1 mouse cellular context compared by ENCODE assay signal in the genomic region with DNA sequence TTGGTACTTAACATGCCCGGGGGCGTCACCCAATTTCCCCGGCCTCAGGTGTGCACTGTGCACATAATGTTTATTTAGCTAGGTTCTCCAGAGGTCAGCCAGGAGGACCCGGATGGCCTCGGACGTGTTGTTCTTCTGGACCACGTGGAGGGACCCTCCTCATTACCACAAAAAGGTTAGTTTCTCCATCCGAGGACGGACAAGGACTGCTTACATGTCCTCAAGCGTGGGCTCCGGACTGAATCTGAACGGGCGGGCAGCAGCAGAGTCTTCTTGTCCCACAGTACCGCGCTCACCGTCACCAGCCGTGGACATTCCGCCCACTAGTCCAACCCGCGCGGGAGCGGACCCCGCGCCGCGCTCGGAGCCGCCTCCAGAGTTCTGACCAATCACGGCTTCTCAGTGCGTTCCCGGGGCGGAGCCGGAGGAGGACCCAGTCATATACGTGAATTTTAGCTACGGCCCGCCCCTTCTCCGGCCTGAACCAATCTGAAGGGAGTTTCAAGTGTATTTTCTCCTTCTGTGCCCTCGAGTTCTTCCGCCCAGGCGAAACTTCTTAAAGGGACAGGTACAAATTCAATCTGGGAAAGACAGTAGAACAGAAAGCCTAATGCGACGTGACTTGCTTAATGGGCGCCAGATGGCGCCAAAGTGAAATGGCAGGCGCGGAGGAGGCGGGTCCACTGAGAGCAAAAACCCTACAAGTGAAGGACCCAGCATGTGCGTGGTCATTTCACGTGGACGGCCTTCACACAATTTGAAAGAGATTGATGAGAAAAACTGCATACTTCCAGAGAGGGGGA.
TF ChIP-seq lines count a peak whose summit lies in the region.

Gene Dctpp1 (minus strand): TSS at position 401 of the 803 bp plus-strand sequence.

TF ChIP-seq in myocyte, 11 proteins besides CTCF, POLR2A, EP300 and RAD21 (continued from another document):
- TF ChIP-seq TCF12 (IDR thresholded peaks at IDR 0.05; ENCODE audit: insufficient read depth, poor library complexity, severe bottlenecking) (no peak), CEBPB (IDR thresholded peaks at IDR 0.05; ENCODE audit: insufficient read depth, poor library complexity, severe bottlenecking) (no peak), POLR2AphosphoS2 (IDR thresholded peaks at IDR 0.05; ENCODE audit: insufficient read length, low read depth) (peak; percentile 69), MYOG (IDR thresholded peaks at IDR 0.05; ENCODE audit: control insufficient read depth in 1 of 3, insufficient read depth in 1 of 3, insufficient read length in 2 of 3, low read depth in 2 of 3) (no peak)
